23 mouse cellular contexts compared by ENCODE assay signal in genomic region chr2:11138076-11138475, GRCm38 (mm10). TPM values are rescaled to one million over a fixed set of nuclear protein-coding genes. Genes with fewer than 3 reads are reported as not detected.
DNase-seq lines count a peak whose midpoint lies in the region; TF ChIP-seq lines count a peak whose summit lies in the region.
"Had no signal": no experiment of that assay in that cellular context is flagged by ENCODE, and none has a peak within 500 bp of the region (broad histone marks: within the 10 kb centered on the region; RNA-seq: fewer than 3 reads in every experiment).

No protein-coding gene starts in this region.

- H3K4me1 ChIP-seq in ES-E14 (ENCODE audit: control insufficient read depth in 2 of 2, insufficient read depth in 2 of 2, low read length in 2 of 2, poor library complexity in 1 of 2): no peaks in the 10 kb centered on the region

- H3K9me3 ChIP-seq in ES-E14 (ENCODE audit: control insufficient read depth, insufficient read depth, low read depth, low read length): no peaks in the 10 kb centered on the region
- H3K9me3 ChIP-seq: G1E had no signal

- H3K27ac ChIP-seq in ES-E14 (ENCODE audit: insufficient read depth, low read depth, low read length, poor library complexity, severe bottlenecking): no peak overlapping the region

- DNase-seq in ES-CJ7 (ENCODE audit: low read depth, low spot score) (peak; percentile 35), ES-E14 (ENCODE audit: low read depth, low spot score) (peak; percentile 8), R1 (ENCODE audit: low read depth, low spot score) (peak; percentile 46), ZHBTc4 (ENCODE audit: low read depth, low spot score) (peak; percentile 67)
- no peak for DNase-seq in cerebellum, postnatal 14 days
- no peak for DNase-seq in embryo, embryonic 9.5 days (ENCODE audit: extremely low spot score)
- DNase-seq in ovary, postnatal 14 days (ENCODE audit: low spot score): no peak
- no peak for DNase-seq in cerebellum, postnatal 36 days
- DNase-seq: adrenal gland, adult 2 months; adrenal gland, adult 8-10 months; adrenal gland, postnatal 10 days; adrenal gland, postnatal 14 days; adrenal gland, postnatal 25 days; adrenal gland, postnatal 36 days; B cell, adult 2 months; cerebellum, adult 11 months; cerebellum, adult 11-12 months; cerebellum, adult 18-20 months; cerebellum, adult 2 months; cerebellum, adult 8-10 months; cerebellum, adult 9-10 months had no signal

- no peaks in the 10 kb centered on the region for H3K36me3 ChIP-seq in ES-E14 (ENCODE audit: control insufficient read depth, insufficient read depth, low read length, poor library complexity, severe bottlenecking)
- H3K36me3 ChIP-seq: G1E had no signal

- no peak overlapping the region for H3K4me3 ChIP-seq in ES-E14 (ENCODE audit: insufficient read depth in 1 of 2, low read depth in 1 of 2, low read length in 2 of 2, poor library complexity in 1 of 2, severe bottlenecking in 1 of 2)

- H3K9ac ChIP-seq in ES-E14 (ENCODE audit: insufficient read depth, low read depth, low read length, poor library complexity, severe bottlenecking): no peak overlapping the region

- in situ Hi-C loops in ES-E14 (cut with MboI; ENCODE audit: low sequenced_read_pairs in 2 of 2, unreplicated experiment in 2 of 2): no loop called here

TF ChIP-seq in ES-E14, 5 proteins besides CTCF, POLR2A, EP300 and RAD21:
- no peak for TF ChIP-seq HCFC1 (IDR thresholded peaks at IDR 0.05; ENCODE audit: borderline replicate concordance, insufficient read depth, low read length)
- TF ChIP-seq ZC3H11A (IDR thresholded peaks at IDR 0.05; ENCODE audit: borderline replicate concordance, low read depth, low read length): no peak
- no peak for TF ChIP-seq ZNF384 (IDR thresholded peaks at IDR 0.05; ENCODE audit: low read depth, low read length)
- TF ChIP-seq CHD2 (IDR thresholded peaks at IDR 0.05; ENCODE audit: low read depth, low read length): no peak
- TF ChIP-seq MAFK (IDR thresholded peaks at IDR 0.05; ENCODE audit: insufficient read depth, low read depth, low read length): no peak
TF ChIP-seq in ES-E14: peak in this region for 0.

RNA-seq across cellular contexts. Expression of gene Prkcq, which starts 33.8 kb away (rescaled TPM):
- 0.09 TPM in 1 of 2 replicates, not detected in the other for total RNA-seq in ES-E14 (2012; rRNA removed)
- total RNA-seq: CH12.LX had no signal

Comparison
In these comparisons a context has a peak if more than half of its experiments do, and no peak if none do; other contexts are left out.
1. DNase-seq: peak in ES-CJ7 (single experiment), ES-E14 (single experiment), R1 (single experiment) and ZHBTc4 (single experiment); none in cerebellum, postnatal 14 days (0 of 2), embryo, embryonic 9.5 days (single experiment), ovary, postnatal 14 days (single experiment) and cerebellum, postnatal 36 days (0 of 2).